Mouse (Mus musculus): ENCODE measurements around the gene Bhlhe41. TPM values are rescaled to one million over a fixed set of nuclear protein-coding genes. Genes with fewer than 3 reads are reported as not detected.

Gene Bhlhe41
- 6.5 and 8.2 TPM in 2 replicates for polyA plus RNA-seq (2015; fragmentation: Nextera tagmentation; extraction: Ambion mirVana)

- H3K4me3 ChIP-seq, result peak within 1 kb of the TSS; percentile 58
- peak; percentile 34 for ATAC-seq (replicated peaks)
- H3K27me3 ChIP-seq (replicated peaks), result peaks cover 25% of the 10 kb centered on the region
- H3K4me1 ChIP-seq, result peaks cover 46% of the 10 kb centered on the region
- peak within 1 kb of the TSS; percentile 70 for H3K27ac ChIP-seq
- no peaks in the 10 kb centered on the region for H3K36me3 ChIP-seq (replicated peaks)
- H3K9ac ChIP-seq, result peak within 1 kb of the TSS; percentile 71
- H3K4me2 ChIP-seq, result peak within 1 kb of the TSS; percentile 99
- no peaks in the 10 kb centered on the region for H3K9me3 ChIP-seq
- 1% methylated on average over 50 of the region's 57 CpGs for WGBS
Observed at GRCm38 (mm10) chr6:145865289-145865885, at the start of gene Bhlhe41. Gene Bhlhe41 (minus strand): TSS chr6:145865558.

GRCm38 (mm10) chr6:145912232-145912631 is 46.9 kb upstream of the Bhlhe41 start:
- H3K27me3 ChIP-seq (replicated peaks), result no peaks in the 10 kb centered on the region
- no peaks in the 10 kb centered on the region for H3K9me3 ChIP-seq
- ATAC-seq (replicated peaks), result no peak
- H3K36me3 ChIP-seq (replicated peaks), result no peaks in the 10 kb centered on the region
- H3K9ac ChIP-seq, result no peak overlapping the region
- no peak overlapping the region for H3K27ac ChIP-seq
- H3K4me2 ChIP-seq, result no peak overlapping the region
- no peaks in the 10 kb centered on the region for H3K4me1 ChIP-seq
- H3K4me3 ChIP-seq, result no peak overlapping the region

GRCm38 (mm10) chr6:145910469-145911426 is 45.4 kb upstream of the Bhlhe41 start:
- Histone ChIP-seq H3K27me3 (replicated peaks) (no peaks in the 10 kb centered on the region), H3K4me1 (no peaks in the 10 kb centered on the region), H3K27ac (no peak overlapping the region), H3K36me3 (replicated peaks) (no peaks in the 10 kb centered on the region), H3K9ac (no peak overlapping the region), H3K4me3 (no peak overlapping the region), H3K9me3 (no peaks in the 10 kb centered on the region), H3K4me2 (no peak overlapping the region)
- WGBS, result 59% methylated on average over 3 of the region's 3 CpGs
- no peak for ATAC-seq (replicated peaks)

- no peaks in the 10 kb centered on the region for H3K36me3 ChIP-seq (replicated peaks)
- 76% methylated on average over 4 of the region's 4 CpGs for WGBS
- no peaks in the 10 kb centered on the region for H3K4me1 ChIP-seq
- H3K9ac ChIP-seq, result no peak overlapping the region
- H3K27me3 ChIP-seq (replicated peaks), result no peaks in the 10 kb centered on the region
- no peak overlapping the region for H3K4me3 ChIP-seq
- no peaks in the 10 kb centered on the region for H3K9me3 ChIP-seq
- no peak overlapping the region for H3K4me2 ChIP-seq
- no peak for ATAC-seq (replicated peaks)
- no peak overlapping the region for H3K27ac ChIP-seq
Observed at GRCm38 (mm10) chr6:145909943-145910342, 44.6 kb upstream of the Bhlhe41 start.

- no peaks in the 10 kb centered on the region for H3K36me3 ChIP-seq (replicated peaks)
- H3K27ac ChIP-seq, result no peak overlapping the region
- no peaks in the 10 kb centered on the region for H3K4me1 ChIP-seq
- no peaks in the 10 kb centered on the region for H3K9me3 ChIP-seq
- no peaks in the 10 kb centered on the region for H3K27me3 ChIP-seq (replicated peaks)
- WGBS, result 74% methylated on average over 7 of the region's 7 CpGs
- ATAC-seq (replicated peaks), result no peak
- no peak overlapping the region for H3K4me2 ChIP-seq
- no peak overlapping the region for H3K4me3 ChIP-seq
- H3K9ac ChIP-seq, result no peak overlapping the region
Observed at GRCm38 (mm10) chr6:145906096-145906890, 40.9 kb upstream of the Bhlhe41 start.

GRCm38 (mm10) chr6:145904616-145905015 is 39.3 kb upstream of the Bhlhe41 start:
- Histone ChIP-seq H3K4me2 (no peak overlapping the region), H3K27me3 (replicated peaks) (no peaks in the 10 kb centered on the region), H3K9me3 (no peaks in the 10 kb centered on the region), H3K27ac (no peak overlapping the region), H3K36me3 (replicated peaks) (no peaks in the 10 kb centered on the region), H3K9ac (no peak overlapping the region), H3K4me1 (no peaks in the 10 kb centered on the region), H3K4me3 (no peak overlapping the region)
- ATAC-seq (replicated peaks), result no peak
- 80% methylated on average over 5 of the region's 5 CpGs for WGBS

GRCm38 (mm10) chr6:145904169-145904568 is 38.8 kb upstream of the Bhlhe41 start:
- no peaks in the 10 kb centered on the region for H3K9me3 ChIP-seq
- H3K4me3 ChIP-seq, result no peak overlapping the region
- no peak overlapping the region for H3K4me2 ChIP-seq
- no peaks in the 10 kb centered on the region for H3K4me1 ChIP-seq
- 92% methylated on average over 5 of the region's 5 CpGs for WGBS
- no peak overlapping the region for H3K27ac ChIP-seq
- no peak for ATAC-seq (replicated peaks)
- no peaks in the 10 kb centered on the region for H3K27me3 ChIP-seq (replicated peaks)
- H3K9ac ChIP-seq, result no peak overlapping the region
- no peaks in the 10 kb centered on the region for H3K36me3 ChIP-seq (replicated peaks)

- H3K27me3 ChIP-seq (replicated peaks), result no peaks in the 10 kb centered on the region
- H3K36me3 ChIP-seq (replicated peaks), result no peaks in the 10 kb centered on the region
- no peak for ATAC-seq (replicated peaks)
- no peak overlapping the region for H3K4me2 ChIP-seq
- H3K9me3 ChIP-seq, result no peaks in the 10 kb centered on the region
- no peak overlapping the region for H3K4me3 ChIP-seq
- 66% methylated on average over 8 of the region's 8 CpGs for WGBS
- H3K9ac ChIP-seq, result no peak overlapping the region
- no peaks in the 10 kb centered on the region for H3K4me1 ChIP-seq
- no peak overlapping the region for H3K27ac ChIP-seq
Observed at GRCm38 (mm10) chr6:145894669-145895342, 29.4 kb upstream of the Bhlhe41 start.

GRCm38 (mm10) chr6:145893366-145894021 is 28.1 kb upstream of the Bhlhe41 start:
- Histone ChIP-seq H3K9me3 (no peaks in the 10 kb centered on the region), H3K4me2 (no peak overlapping the region), H3K27ac (no peak overlapping the region), H3K36me3 (replicated peaks) (no peaks in the 10 kb centered on the region), H3K4me1 (no peaks in the 10 kb centered on the region), H3K27me3 (replicated peaks) (no peaks in the 10 kb centered on the region), H3K9ac (no peak overlapping the region), H3K4me3 (no peak overlapping the region)
- WGBS, result 87% methylated on average over 13 of the region's 13 CpGs
- ATAC-seq (replicated peaks), result no peak

GRCm38 (mm10) chr6:145892381-145893265 is 27.3 kb upstream of the Bhlhe41 start:
- WGBS, result 96% methylated on average over 20 of the region's 20 CpGs
- Histone ChIP-seq H3K27ac (no peak overlapping the region), H3K4me1 (no peaks in the 10 kb centered on the region), H3K4me2 (no peak overlapping the region), H3K9me3 (no peaks in the 10 kb centered on the region), H3K36me3 (replicated peaks) (no peaks in the 10 kb centered on the region), H3K27me3 (replicated peaks) (no peaks in the 10 kb centered on the region), H3K4me3 (no peak overlapping the region), H3K9ac (no peak overlapping the region)
- ATAC-seq (replicated peaks), result no peak

GRCm38 (mm10) chr6:145891951-145892350 is 26.6 kb upstream of the Bhlhe41 start:
- Histone ChIP-seq H3K4me2 (no peak overlapping the region), H3K9ac (no peak overlapping the region), H3K4me3 (no peak overlapping the region), H3K9me3 (no peaks in the 10 kb centered on the region), H3K27me3 (replicated peaks) (no peaks in the 10 kb centered on the region), H3K36me3 (replicated peaks) (no peaks in the 10 kb centered on the region), H3K27ac (no peak overlapping the region), H3K4me1 (no peaks in the 10 kb centered on the region)
- WGBS, result 85% methylated on average over 11 of the region's 11 CpGs
- ATAC-seq (replicated peaks), result no peak
